Mouse (Mus musculus) layer of hippocampus, postnatal 10 days (tissue): ENCODE data around the gene Lrrc1. TPM values are rescaled to one million over a fixed set of nuclear protein-coding genes. Genes with fewer than 3 reads are reported as not detected.

Experiments used
- DNase-seq, 2 experiments: peaks; one replicate each; pipeline ENCODE4 v3.0.0; 2021; ENCODE audit warnings: low spot score in 2 of 2
- total RNA-seq, 2 experiments: library from RNA; stranded (reverse); gene quantifications; 2 replicates each; pipeline ENCODE4 v1.2.3; 2021

The Lrrc1 gene
- total RNA-seq, 2 experiments from 2014 or later, result 7.4 to 9.2 TPM

- DNase-seq, result peak in 1 of 2 experiments; percentile 37
These were observed 74.7 kb downstream of the Lrrc1 start for GRCm38 (mm10) chr9:77469791-77470607.

- DNase-seq, result no peak
These were observed 77.7 kb downstream of the Lrrc1 start for GRCm38 (mm10) chr9:77466926-77467325.

- no peak for DNase-seq
These were observed 79.3 kb downstream of the Lrrc1 start for GRCm38 (mm10) chr9:77465401-77465800.

- no peak for DNase-seq
These were observed 80.8 kb downstream of the Lrrc1 start for GRCm38 (mm10) chr9:77463861-77464260.

- no peak for DNase-seq
These were observed 81.5 kb downstream of the Lrrc1 start for GRCm38 (mm10) chr9:77463195-77463594.

GRCm38 (mm10) chr9:77461371-77461915 is 83.2 kb downstream of the Lrrc1 start:
- no peak for DNase-seq

- DNase-seq, result no peak
These were observed 84.3 kb downstream of the Lrrc1 start for GRCm38 (mm10) chr9:77460408-77460807.

- DNase-seq, result no peak
These were observed 85.3 kb downstream of the Lrrc1 start for GRCm38 (mm10) chr9:77459365-77459764.

GRCm38 (mm10) chr9:77456169-77456826 is 88.4 kb downstream of the Lrrc1 start:
- no peak for DNase-seq

GRCm38 (mm10) chr9:77455439-77456168 is 89.1 kb downstream of the Lrrc1 start:
- no peak for DNase-seq

GRCm38 (mm10) chr9:77452046-77452807 is 92.4 kb downstream of the Lrrc1 start:
- no peak for DNase-seq

- no peak for DNase-seq
These were observed 94.2 kb downstream of the Lrrc1 start for GRCm38 (mm10) chr9:77450447-77450846.

GRCm38 (mm10) chr9:77444876-77445275 is 99.8 kb downstream of the Lrrc1 start:
- DNase-seq, result no peak

- DNase-seq, result no peak
These were observed 105.3 kb downstream of the Lrrc1 start for GRCm38 (mm10) chr9:77439371-77439770.

- no peak for DNase-seq
These were observed 105.8 kb downstream of the Lrrc1 start for GRCm38 (mm10) chr9:77438836-77439271.

GRCm38 (mm10) chr9:77437131-77437530 is 107.5 kb downstream of the Lrrc1 start:
- DNase-seq, result no peak

- no peak for DNase-seq
These were observed 109.7 kb downstream of the Lrrc1 start for GRCm38 (mm10) chr9:77434965-77435364.

- DNase-seq, result no peak
These were observed 111.2 kb downstream of the Lrrc1 start for GRCm38 (mm10) chr9:77433476-77433875.

- no peak for DNase-seq
These were observed 112.6 kb downstream of the Lrrc1 start for GRCm38 (mm10) chr9:77432030-77432429.

- no peak for DNase-seq
These were observed 114.1 kb downstream of the Lrrc1 start for GRCm38 (mm10) chr9:77430413-77431087.
